Mouse (Mus musculus) limb, embryonic 13.5 days (tissue): ENCODE measurements around the gene Dapk1. TPM values are rescaled to one million over a fixed set of nuclear protein-coding genes. Genes with fewer than 3 reads are reported as not detected.

Source experiments
- ATAC-seq: fragments of 200-750 bp; cut with Nextera tagmentation; 2 replicates; pipeline ENCODE4 v1.8.0; 2017; ENCODE audit warnings: low read depth, moderate number of reproducible peaks, moderate TSS enrichment; ENCODE audit not compliant: low FRiP score
- H3K27ac ChIP-seq: fragments of 300-500 bp; sonication (generic); 2 replicates; pipeline ENCODE4 v1.5.1; 2015; ENCODE audit warnings: inconsistent platforms, mild to moderate bottlenecking, moderate library complexity
- H3K27me3 ChIP-seq: fragments of 300-500 bp; sonication (generic); 2 replicates; pipeline ENCODE4 v1.6.1; 2015; ENCODE audit warnings: mild to moderate bottlenecking, inconsistent platforms
- H3K36me3 ChIP-seq: fragments of 300-500 bp; sonication (generic); 2 replicates; pipeline ENCODE4 v1.6.1; 2015; ENCODE audit warnings: inconsistent platforms, mild to moderate bottlenecking, moderate library complexity
- H3K4me1 ChIP-seq: fragments of 300-500 bp; sonication (generic); 2 replicates; pipeline ENCODE4 v1.6.1; 2015; ENCODE audit warnings: inconsistent platforms
- H3K4me2 ChIP-seq: fragments of 300-500 bp; sonication (generic); replicated peaks from 2 replicates; pipeline ENCODE4 v1.6.1; 2015; ENCODE audit warnings: inconsistent platforms, mild to moderate bottlenecking, moderate library complexity
- H3K4me3 ChIP-seq: fragments of 300-500 bp; sonication (generic); 2 replicates; pipeline ENCODE4 v1.5.1; 2015; ENCODE audit warnings: moderate library complexity, mild to moderate bottlenecking, inconsistent platforms
- H3K9ac ChIP-seq: fragments of 300-500 bp; sonication (generic); 2 replicates; pipeline ENCODE4 v1.6.1; 2015; ENCODE audit warnings: mild to moderate bottlenecking, inconsistent platforms
- H3K9me3 ChIP-seq: fragments of 300-500 bp; sonication (generic); 2 replicates; pipeline ENCODE4 v1.6.1; 2016; ENCODE audit warnings: inconsistent platforms
- WGBS: fragments of 180-500 bp; shearing (Covaris S2); methylation state at CpG from one replicate; pipeline ENCODE4 v1.1.7; 2015; 5-methylcytosine and 5-hydroxymethylcytosine counted together
- polyA plus RNA-seq: library from polyadenylated mRNA; unstranded; fragments of >200 nt; fragmentation: Nextera tagmentation; extraction: Ambion mirVana; gene quantifications from 2 replicates; pipeline ENCODE4 v1.2.1, GENCODE M21; 2015

Dapk1 gene
- 20.5 and 23.0 TPM in 2 replicates for polyA plus RNA-seq

DNA sequence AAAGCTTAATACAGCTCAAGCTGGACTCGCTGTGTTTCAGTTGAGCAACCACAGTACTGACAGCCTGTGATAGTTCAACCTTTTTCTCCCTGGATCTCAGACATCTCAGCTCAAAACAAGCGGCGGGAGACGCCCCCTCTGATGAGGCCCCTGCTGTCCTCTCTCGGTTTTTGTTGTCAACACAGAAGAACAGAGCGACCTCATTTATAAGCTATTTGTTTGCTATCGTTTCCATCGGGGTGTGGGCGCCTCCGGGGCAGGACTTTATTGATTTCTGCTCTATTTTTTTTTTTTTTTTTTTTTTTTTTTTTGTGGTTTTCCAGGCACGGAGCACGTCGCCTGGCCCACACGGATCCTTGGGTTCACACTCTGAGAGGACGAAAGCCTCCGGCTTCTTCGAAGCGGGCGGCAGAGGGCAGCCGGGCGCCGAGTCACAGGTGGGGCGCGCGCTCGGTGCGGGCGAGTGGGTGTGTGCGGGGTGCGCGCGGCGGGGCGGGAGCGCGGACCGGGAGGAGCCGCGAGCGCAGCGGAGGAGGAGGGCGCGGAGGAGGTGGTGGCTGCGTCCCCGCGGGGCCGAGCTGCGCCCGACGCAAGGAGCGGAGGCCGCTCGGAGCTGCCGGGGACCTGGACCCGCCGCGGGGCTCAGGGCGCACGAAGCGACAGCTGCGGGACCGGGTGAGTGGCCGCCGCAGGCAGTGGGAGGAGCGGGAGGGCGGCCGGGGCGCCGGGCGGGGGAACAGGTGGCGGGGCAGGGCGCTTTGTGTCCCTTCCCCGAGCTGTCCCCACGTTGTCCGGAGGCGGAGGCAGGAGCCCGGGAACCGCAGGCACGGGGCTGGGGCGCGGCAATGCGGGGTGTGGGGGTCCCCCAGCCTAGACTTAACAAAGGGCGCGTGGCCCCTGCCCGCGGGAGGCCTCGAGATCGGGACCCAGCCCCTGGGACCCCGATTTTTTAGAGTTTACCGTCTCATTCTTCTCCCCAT is at the start of gene Dapk1:
TSS of gene Dapk1 (plus strand) at position 512 of the 980 bp plus-strand sequence.
- Histone ChIP-seq H3K4me3 (peak within 1 kb of the TSS; percentile 74), H3K9ac (peak within 1 kb of the TSS; percentile 79), H3K9me3 (no peaks in the 10 kb centered on the region), H3K27ac (peak within 1 kb of the TSS; percentile 69), H3K4me1 (peaks cover 18% of the 10 kb centered on the region), H3K36me3 (peaks cover 3% of the 10 kb centered on the region; the same call in 1 of the 2 replicates), H3K27me3 (no peaks in the 10 kb centered on the region), H3K4me2 (peak within 1 kb of the TSS; percentile 85)
- WGBS, result under 1% methylated on average over 61 of the region's 90 CpGs
- ATAC-seq, result peak; percentile 90

DNA sequence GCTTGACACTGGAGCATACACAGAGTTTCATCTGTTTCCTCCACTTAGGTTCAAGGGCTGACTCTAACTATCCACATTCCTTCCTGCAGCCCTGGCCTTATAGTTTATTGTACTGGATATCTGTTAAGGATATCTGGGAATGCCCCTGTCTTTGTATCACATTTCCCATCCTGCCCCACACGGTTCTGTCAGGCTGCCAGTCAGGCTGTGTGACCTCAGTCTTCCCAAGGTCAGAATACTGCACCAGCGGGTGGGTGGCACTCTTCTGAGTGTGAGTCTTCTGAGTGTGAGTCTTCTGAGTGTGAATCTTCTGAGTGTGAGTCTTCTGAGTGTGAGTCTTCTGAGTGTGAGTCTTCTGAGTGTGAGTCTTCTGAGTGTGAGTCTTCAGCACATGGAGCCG is 48.4 kb upstream of the Dapk1 start:
- 74% methylated on average over 3 of the region's 3 CpGs for WGBS
- Histone ChIP-seq H3K4me3 (no peak overlapping the region), H3K9me3 (no peaks in the 10 kb centered on the region), H3K9ac (no peak overlapping the region), H3K4me2 (no peak overlapping the region), H3K27me3 (0 out of 2 replicates have a peak, but pooled peaks cover 3% of the 10 kb centered on the region), H3K4me1 (no peaks in the 10 kb centered on the region), H3K36me3 (no peaks in the 10 kb centered on the region), H3K27ac (no peak overlapping the region)
- no peak for ATAC-seq

DNA sequence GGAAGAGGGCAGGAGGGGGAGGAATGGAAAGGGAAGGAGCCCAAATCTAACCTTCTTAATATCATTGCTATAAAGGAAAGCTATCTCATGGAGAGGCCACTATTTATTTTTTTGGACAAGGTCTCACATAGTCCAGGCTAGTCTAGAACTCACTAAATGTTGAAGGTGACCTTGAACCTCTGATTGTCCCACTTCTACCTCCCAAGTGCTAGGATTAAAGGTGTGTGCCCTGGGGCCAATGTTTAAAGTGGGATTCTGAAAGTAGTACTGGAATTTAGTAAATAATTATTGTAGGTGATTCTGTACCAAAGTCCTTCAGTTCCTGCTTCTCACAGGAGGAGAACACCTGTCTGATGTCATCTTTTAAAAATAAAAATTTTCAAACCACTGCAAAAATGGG is 45.3 kb upstream of the Dapk1 start:
- Histone ChIP-seq H3K4me1 (no peaks in the 10 kb centered on the region), H3K36me3 (no peaks in the 10 kb centered on the region), H3K9ac (no peak overlapping the region), H3K27me3 (no peaks in the 10 kb centered on the region), H3K27ac (no peak overlapping the region), H3K4me3 (no peak overlapping the region), H3K9me3 (0 out of 2 replicates have a peak, but pooled peaks cover 5% of the 10 kb centered on the region), H3K4me2 (no peak overlapping the region)
- no peak for ATAC-seq

DNA sequence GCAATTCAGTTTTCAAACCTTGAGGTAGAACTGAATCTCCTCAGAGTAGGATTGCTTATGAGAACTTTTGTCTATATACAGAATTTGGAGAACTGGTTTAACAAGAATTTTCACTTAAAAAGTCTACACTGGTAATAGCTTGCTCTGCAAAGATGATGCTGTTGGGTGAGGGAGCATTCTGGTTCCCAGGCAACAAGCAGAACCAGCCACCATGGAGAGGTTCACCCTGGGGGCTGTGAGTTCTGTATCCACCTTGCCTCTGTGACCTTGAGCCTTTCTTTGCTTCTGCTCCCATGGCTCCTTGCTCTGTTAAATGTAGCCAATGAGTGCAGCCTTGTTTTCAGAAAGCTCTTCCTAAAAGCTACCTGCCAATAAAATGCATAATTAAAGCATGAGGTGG is 44.8 kb upstream of the Dapk1 start:
- no peaks in the 10 kb centered on the region for H3K4me1 ChIP-seq
- H3K4me3 ChIP-seq, result no peak overlapping the region
- H3K36me3 ChIP-seq, result no peaks in the 10 kb centered on the region
- H3K27me3 ChIP-seq, result no peaks in the 10 kb centered on the region
- H3K9me3 ChIP-seq, result 0 out of 2 replicates have a peak, but pooled peaks cover 5% of the 10 kb centered on the region
- no peak overlapping the region for H3K4me2 ChIP-seq
- H3K9ac ChIP-seq, result no peak overlapping the region
- no peak overlapping the region for H3K27ac ChIP-seq
- no peak for ATAC-seq

DNA sequence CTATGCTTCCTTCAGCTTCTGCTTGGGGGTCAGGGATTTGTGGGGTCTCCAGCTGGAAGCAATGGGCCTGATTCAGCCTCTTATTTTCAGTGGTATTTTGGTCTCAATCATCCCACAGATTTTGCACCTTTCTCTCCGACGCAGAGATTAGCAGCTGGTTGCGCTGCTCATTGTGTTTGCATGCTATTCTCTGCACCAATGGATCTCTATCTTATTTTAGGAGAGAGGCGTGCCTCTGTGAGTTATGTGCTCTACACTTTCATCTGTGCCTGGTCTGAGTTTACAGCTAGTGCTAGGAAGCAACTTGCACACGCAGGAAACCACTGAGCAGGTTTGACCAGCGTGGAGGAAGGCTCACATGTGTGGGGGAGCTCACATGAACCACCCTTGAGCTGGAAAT is 37.4 kb upstream of the Dapk1 start:
- Histone ChIP-seq H3K9ac (no peak overlapping the region), H3K36me3 (no peaks in the 10 kb centered on the region), H3K27ac (no peak overlapping the region), H3K27me3 (no peaks in the 10 kb centered on the region), H3K4me2 (no peak overlapping the region), H3K4me3 (no peak overlapping the region), H3K9me3 (peaks cover 10% of the 10 kb centered on the region), H3K4me1 (no peaks in the 10 kb centered on the region)
- ATAC-seq, result no peak
- 65% methylated on average over 6 of the region's 6 CpGs for WGBS

DNA sequence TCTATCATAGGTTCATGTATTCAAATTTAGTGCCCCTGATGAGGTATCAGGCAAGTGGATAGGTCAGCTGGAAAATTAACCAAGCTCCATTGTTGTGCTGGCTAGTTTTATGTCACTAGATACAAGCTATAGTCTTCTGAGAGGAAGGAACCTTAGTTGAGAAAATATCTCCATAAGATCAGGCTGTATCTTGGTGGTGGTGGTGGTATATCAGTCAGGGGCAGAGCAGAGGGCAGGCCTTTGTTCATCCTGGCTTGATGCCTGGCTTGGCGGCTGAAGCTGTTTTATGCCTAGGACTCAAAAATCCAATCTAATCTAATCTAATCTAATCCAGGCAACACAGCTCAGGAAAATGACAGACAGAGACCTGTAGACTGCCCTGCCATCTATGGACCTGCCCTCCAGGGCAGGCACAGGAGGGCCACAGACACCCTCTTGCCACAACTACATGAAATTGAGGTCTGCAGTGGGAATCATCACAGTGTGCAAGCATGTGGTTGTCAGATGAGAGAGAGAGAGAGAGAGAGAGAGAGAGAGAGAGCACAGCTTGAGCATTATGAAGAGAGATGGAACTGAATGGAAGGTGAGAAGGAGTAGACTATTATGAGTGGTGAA is 32.7 kb upstream of the Dapk1 start:
- H3K4me2 ChIP-seq, result no peak overlapping the region
- peaks cover 5% of the 10 kb centered on the region for H3K9me3 ChIP-seq
- no peaks in the 10 kb centered on the region for H3K36me3 ChIP-seq
- no peak overlapping the region for H3K4me3 ChIP-seq
- H3K27ac ChIP-seq, result no peak overlapping the region
- no peaks in the 10 kb centered on the region for H3K4me1 ChIP-seq
- no peak for ATAC-seq
- 100% methylated on average over 1 of the region's 1 CpGs for WGBS
- no peak overlapping the region for H3K9ac ChIP-seq
- H3K27me3 ChIP-seq, result no peaks in the 10 kb centered on the region

DNA sequence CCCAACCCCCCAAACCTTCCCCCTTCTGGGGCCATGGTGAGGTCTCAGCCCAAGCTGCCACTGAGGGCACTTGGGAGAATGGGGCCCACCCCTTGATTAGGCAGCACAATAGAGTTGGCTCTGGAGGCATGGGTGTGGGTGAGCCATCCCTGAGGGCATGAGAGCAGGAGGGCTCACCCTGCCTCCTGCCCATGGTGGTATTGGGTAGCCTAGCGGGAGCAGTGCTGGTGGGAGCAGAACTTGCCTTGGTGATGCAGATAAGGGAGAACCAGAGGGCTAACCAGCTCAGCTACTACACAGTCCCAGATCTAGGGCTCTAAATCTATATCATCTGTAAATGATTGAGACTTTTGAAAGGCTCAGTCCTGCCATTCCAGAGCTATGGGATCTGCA is 32.2 kb upstream of the Dapk1 start:
- Histone ChIP-seq H3K4me2 (no peak overlapping the region), H3K4me3 (no peak overlapping the region), H3K9me3 (peaks cover 5% of the 10 kb centered on the region), H3K36me3 (no peaks in the 10 kb centered on the region), H3K9ac (no peak overlapping the region), H3K27ac (no peak overlapping the region), H3K27me3 (no peaks in the 10 kb centered on the region), H3K4me1 (no peaks in the 10 kb centered on the region)
- 84% methylated on average over 1 of the region's 1 CpGs for WGBS
- ATAC-seq, result no peak

DNA sequence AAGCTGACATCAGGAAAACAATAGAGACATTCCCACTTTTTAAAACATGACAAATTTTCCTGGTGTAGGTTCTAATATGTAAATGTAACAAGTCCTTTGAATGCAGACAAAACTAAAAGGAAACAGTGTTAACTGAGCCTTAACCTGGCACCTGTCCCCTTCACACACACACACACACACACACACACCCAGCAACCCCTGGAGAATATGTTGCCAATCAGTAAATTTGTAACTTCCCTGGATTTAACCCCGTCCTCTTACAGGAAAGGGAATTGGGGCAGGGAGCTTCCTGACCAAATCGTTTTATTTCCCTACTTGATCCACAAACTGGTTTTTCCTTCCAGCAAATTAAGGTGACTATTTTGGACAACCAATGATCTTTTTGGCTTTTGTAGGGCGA is 28.2 kb upstream of the Dapk1 start:
- H3K4me2 ChIP-seq, result no peak overlapping the region
- H3K9ac ChIP-seq, result no peak overlapping the region
- ATAC-seq, result no peak
- no peak overlapping the region for H3K4me3 ChIP-seq
- no peak overlapping the region for H3K27ac ChIP-seq
- no peaks in the 10 kb centered on the region for H3K27me3 ChIP-seq
- H3K4me1 ChIP-seq, result no peaks in the 10 kb centered on the region
- H3K9me3 ChIP-seq, result no peaks in the 10 kb centered on the region
- H3K36me3 ChIP-seq, result no peaks in the 10 kb centered on the region
- 54% methylated on average over 3 of the region's 3 CpGs for WGBS

DNA sequence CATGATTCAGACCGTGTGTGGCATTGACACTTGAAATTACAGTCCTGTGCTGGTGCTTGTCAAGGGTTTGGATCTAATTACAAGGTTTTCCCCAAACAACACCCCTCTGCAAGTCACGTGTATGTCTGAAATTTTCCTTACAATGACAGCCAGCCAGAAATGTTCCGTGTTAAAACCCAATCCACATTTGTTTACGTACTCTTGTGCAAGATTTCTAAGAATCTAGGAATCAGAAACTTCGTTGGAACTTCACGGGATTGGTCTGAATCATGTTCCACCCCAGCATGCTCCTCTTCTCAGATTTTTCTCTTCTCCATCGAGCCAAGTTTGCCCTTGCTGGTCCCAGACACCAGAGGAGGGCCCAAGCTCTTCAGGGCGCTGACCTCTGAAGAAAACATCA is 27.8 kb upstream of the Dapk1 start:
- H3K9me3 ChIP-seq, result no peaks in the 10 kb centered on the region
- no peak overlapping the region for H3K4me3 ChIP-seq
- H3K27ac ChIP-seq, result no peak overlapping the region
- ATAC-seq, result no peak
- no peaks in the 10 kb centered on the region for H3K4me1 ChIP-seq
- H3K9ac ChIP-seq, result no peak overlapping the region
- H3K36me3 ChIP-seq, result no peaks in the 10 kb centered on the region
- H3K4me2 ChIP-seq, result no peak overlapping the region
- 66% methylated on average over 8 of the region's 8 CpGs for WGBS
- no peaks in the 10 kb centered on the region for H3K27me3 ChIP-seq

DNA sequence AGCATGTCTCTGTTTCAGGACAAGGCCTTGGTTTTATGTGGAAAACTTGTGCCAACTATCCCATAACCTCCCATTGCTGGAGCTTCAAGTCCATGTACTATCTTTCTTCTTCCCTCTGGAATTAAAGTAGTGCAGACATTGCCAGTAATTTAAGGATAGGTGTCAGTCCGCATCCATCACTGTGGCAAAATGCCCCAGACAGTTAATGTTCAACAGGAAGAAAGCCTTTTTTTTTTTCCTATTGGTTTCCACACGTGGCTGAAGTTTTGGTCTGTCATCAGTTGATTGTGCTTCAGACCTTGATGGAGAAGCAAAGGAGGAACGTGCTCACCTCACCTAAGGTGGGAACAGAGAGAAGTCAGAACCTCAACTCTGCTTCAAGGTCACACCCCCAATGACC is 23.2 kb upstream of the Dapk1 start:
- Histone ChIP-seq H3K36me3 (no peaks in the 10 kb centered on the region), H3K4me3 (no peak overlapping the region), H3K9me3 (no peaks in the 10 kb centered on the region), H3K27me3 (no peaks in the 10 kb centered on the region), H3K9ac (no peak overlapping the region), H3K4me1 (no peaks in the 10 kb centered on the region), H3K27ac (no peak overlapping the region), H3K4me2 (no peak overlapping the region)
- WGBS, result 72% methylated on average over 3 of the region's 3 CpGs
- ATAC-seq, result no peak

DNA sequence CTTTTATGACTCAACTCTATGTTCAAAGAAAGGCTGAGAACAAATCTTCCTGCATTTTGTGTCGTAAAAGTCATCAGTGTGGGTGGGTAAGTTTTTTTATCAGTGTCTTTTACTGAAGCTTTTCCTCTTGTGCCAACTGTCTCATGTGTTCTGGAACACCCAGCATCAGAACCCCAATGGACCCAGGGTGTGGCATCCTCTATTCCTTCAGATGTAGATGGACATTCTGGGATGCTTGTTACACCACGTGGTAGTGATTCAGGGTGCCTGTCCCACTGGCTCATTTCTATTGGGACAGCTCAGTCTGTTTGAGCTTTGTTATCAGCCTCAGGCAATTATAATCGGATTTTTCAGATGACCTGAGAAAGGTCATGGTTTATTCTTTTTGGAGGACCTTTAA is 6.9 kb upstream of the Dapk1 start:
- no peak overlapping the region for H3K9ac ChIP-seq
- no peaks in the 10 kb centered on the region for H3K36me3 ChIP-seq
- no peaks in the 10 kb centered on the region for H3K4me1 ChIP-seq
- 78% methylated on average over 3 of the region's 3 CpGs for WGBS
- H3K4me2 ChIP-seq, result no peak overlapping the region
- no peaks in the 10 kb centered on the region; the same call in 1 of the 2 replicates for H3K9me3 ChIP-seq
- H3K4me3 ChIP-seq, result no peak overlapping the region
- no peak for ATAC-seq
- no peak overlapping the region for H3K27ac ChIP-seq
- H3K27me3 ChIP-seq, result no peaks in the 10 kb centered on the region

DNA sequence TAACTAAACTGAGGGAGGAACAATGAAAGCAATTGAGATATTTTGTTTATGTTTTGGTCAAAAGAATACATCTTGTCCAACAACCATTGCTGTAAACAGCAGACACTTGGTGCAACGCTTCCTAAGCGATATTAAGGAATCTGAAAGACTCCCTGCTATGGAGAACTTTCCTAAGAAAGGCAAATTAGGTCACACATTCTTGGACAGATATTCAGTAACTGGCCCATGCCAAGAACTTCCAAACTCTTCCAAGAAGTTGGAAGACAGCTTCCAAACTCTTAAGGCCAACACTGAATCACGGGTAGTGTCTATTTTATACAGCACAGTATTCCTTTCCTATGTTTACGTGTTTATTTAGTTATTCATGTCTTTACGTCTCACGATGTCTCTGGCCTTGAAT is 6.2 kb upstream of the Dapk1 start:
- WGBS, result 93% methylated on average over 6 of the region's 6 CpGs
- no peak for ATAC-seq

More for the DNA sequence above, 6.2 kb upstream of the Dapk1 start:
- no peak overlapping the region for H3K4me2 ChIP-seq
- H3K27me3 ChIP-seq, result no peaks in the 10 kb centered on the region
- no peak overlapping the region for H3K9ac ChIP-seq
- no peaks in the 10 kb centered on the region for H3K36me3 ChIP-seq
- no peaks in the 10 kb centered on the region for H3K4me1 ChIP-seq
- no peak overlapping the region for H3K27ac ChIP-seq
- H3K9me3 ChIP-seq, result no peaks in the 10 kb centered on the region; the same call in 1 of the 2 replicates
- no peak overlapping the region for H3K4me3 ChIP-seq
